Mouse (Mus musculus): ENCODE results near the gene Rfx4. TPM values are rescaled to one million over a fixed set of nuclear protein-coding genes. Genes with fewer than 3 reads are reported as not detected.

Rfx4 gene
- total and polyA plus RNA-seq, 3 experiments = 0.09 TPM; not detected in 2

DNA sequence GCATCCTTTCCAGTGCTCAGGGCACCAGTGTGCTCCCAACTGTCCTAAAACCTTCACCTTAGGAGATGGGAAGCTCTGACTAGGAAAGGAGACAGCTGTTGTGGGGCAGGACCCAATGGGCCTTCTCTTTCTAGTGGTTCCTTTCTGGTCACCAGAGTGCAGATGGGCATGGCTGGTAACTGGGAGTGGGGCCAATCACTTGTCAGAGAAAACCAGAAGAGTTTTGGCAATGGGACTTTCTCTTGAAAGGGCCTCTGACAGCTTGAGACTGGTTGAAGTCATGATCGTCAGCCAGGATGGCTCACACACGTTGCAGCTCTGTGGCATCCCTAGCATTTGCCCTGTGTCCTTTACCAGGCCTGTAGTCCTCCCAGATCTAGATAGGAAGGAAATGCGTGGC lies 152.1 kb downstream of the Rfx4 start:
- DNase-seq = no peak
- WGBS = 79% methylated on average over 3 of the region's 3 CpGs

GRCm38 (mm10) chr10:84908471-84908870 lies 152.6 kb downstream of the Rfx4 start:
- H3K4me1 ChIP-seq (ENCODE audit: control insufficient read depth, insufficient read depth, low read length) = peaks cover 2% of the 10 kb centered on the region; the same call in 1 of the 2 replicates
- no peaks in the 10 kb centered on the region for H3K79me2 ChIP-seq (replicated peaks; ENCODE audit: control insufficient read depth, insufficient read depth, low read length)
- no peak overlapping the region for H3K4me3 ChIP-seq
- no peak overlapping the region for H3K27ac ChIP-seq
- H3K36me3 ChIP-seq (ENCODE audit: control insufficient read depth, insufficient read depth, low read length) = no peaks in the 10 kb centered on the region
- DNase-seq = no peak
- no peaks in the 10 kb centered on the region for H3K27me3 ChIP-seq (ENCODE audit: control insufficient read depth, insufficient read depth, low read length)
- H3K9ac ChIP-seq (ENCODE audit: low read depth, low read length) = no peak overlapping the region
- no peak for TF ChIP-seq POLR2A (IDR thresholded peaks at IDR 0.05; ENCODE audit: insufficient read depth, low read depth, low read length)
- no peak for TF ChIP-seq CTCF (IDR thresholded peaks at IDR 0.05)
- TF ChIP-seq EP300 (IDR thresholded peaks at IDR 0.05; ENCODE audit: insufficient read depth, low read depth, low read length) = no peak
- WGBS = 71% methylated on average over 3 of the region's 3 CpGs
- intact Hi-C loops (cut with DNase I) = no loop called here

More for the DNA sequence above, 152.1 kb downstream of the Rfx4 start:
- Histone ChIP-seq H3K4me3 (no peak overlapping the region), H3K9ac (ENCODE audit: low read depth, low read length) (no peak overlapping the region), H3K4me1 (ENCODE audit: control insufficient read depth, insufficient read depth, low read length) (peaks cover 2% of the 10 kb centered on the region; the same call in 1 of the 2 replicates), H3K27me3 (ENCODE audit: control insufficient read depth, insufficient read depth, low read length) (no peaks in the 10 kb centered on the region), H3K27ac (no peak overlapping the region), H3K79me2 (replicated peaks; ENCODE audit: control insufficient read depth, insufficient read depth, low read length) (no peaks in the 10 kb centered on the region), H3K36me3 (ENCODE audit: control insufficient read depth, insufficient read depth, low read length) (no peaks in the 10 kb centered on the region)
- TF ChIP-seq POLR2A (IDR thresholded peaks at IDR 0.05; ENCODE audit: insufficient read depth, low read depth, low read length) = no peak
- TF ChIP-seq EP300 (IDR thresholded peaks at IDR 0.05; ENCODE audit: insufficient read depth, low read depth, low read length) = no peak
- TF ChIP-seq CTCF (IDR thresholded peaks at IDR 0.05) = no peak
- intact Hi-C loops (cut with DNase I) = no loop called here

- no peaks in the 10 kb centered on the region for H3K4me1 ChIP-seq (ENCODE audit: control insufficient read depth, insufficient read depth, low read length)
- DNase-seq = peak in 1 of 2 experiments; percentile 24
- WGBS = 72% methylated on average over 17 of the region's 17 CpGs
- H3K9ac ChIP-seq (ENCODE audit: low read depth, low read length) = no peak overlapping the region
- H3K27me3 ChIP-seq (ENCODE audit: control insufficient read depth, insufficient read depth, low read length) = no peaks in the 10 kb centered on the region
- no peaks in the 10 kb centered on the region for H3K79me2 ChIP-seq (replicated peaks; ENCODE audit: control insufficient read depth, insufficient read depth, low read length)
- no peaks in the 10 kb centered on the region for H3K36me3 ChIP-seq (ENCODE audit: control insufficient read depth, insufficient read depth, low read length)
- intact Hi-C loops (cut with DNase I) = no loop called here
- H3K4me3 ChIP-seq = no peak overlapping the region
- no peak for TF ChIP-seq EP300 (IDR thresholded peaks at IDR 0.05; ENCODE audit: insufficient read depth, low read depth, low read length)
- no peak overlapping the region for H3K27ac ChIP-seq
Observed at GRCm38 (mm10) chr10:84909021-84909801, 153.3 kb downstream of the Rfx4 start.

DNA sequence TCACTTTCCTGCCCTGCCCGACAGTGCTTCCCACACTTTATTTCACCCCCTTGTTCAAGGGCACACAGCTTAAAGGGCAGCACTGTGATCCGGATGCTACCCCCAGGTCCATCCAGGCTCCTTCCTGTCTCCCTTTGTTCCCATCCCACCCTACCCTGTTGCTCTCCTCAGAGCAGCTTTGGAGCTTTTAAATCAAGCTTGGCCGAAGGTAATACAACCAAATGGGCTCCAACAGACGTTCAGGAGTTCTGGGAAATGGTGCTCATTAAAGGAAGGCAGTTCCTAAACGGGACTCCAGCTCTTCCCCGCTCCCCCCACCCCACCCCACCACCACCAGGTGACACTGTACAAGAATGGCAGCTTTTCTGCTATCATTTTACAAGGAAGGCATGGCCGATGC lies 154.3 kb downstream of the Rfx4 start:
- Histone ChIP-seq H3K27me3 (ENCODE audit: control insufficient read depth, insufficient read depth, low read length) (no peaks in the 10 kb centered on the region), H3K27ac (no peak overlapping the region), H3K4me3 (no peak overlapping the region), H3K36me3 (ENCODE audit: control insufficient read depth, insufficient read depth, low read length) (no peaks in the 10 kb centered on the region), H3K4me1 (ENCODE audit: control insufficient read depth, insufficient read depth, low read length) (no peaks in the 10 kb centered on the region), H3K79me2 (replicated peaks; ENCODE audit: control insufficient read depth, insufficient read depth, low read length) (no peaks in the 10 kb centered on the region), H3K9ac (ENCODE audit: low read depth, low read length) (no peak overlapping the region)
- no peak for TF ChIP-seq POLR2A (IDR thresholded peaks at IDR 0.05; ENCODE audit: insufficient read depth, low read depth, low read length)
- TF ChIP-seq CTCF (IDR thresholded peaks at IDR 0.05) = no peak
- TF ChIP-seq EP300 (IDR thresholded peaks at IDR 0.05; ENCODE audit: insufficient read depth, low read depth, low read length) = no peak
- 65% methylated on average over 7 of the region's 7 CpGs for WGBS
- DNase-seq = no peak
- intact Hi-C loops (cut with DNase I) = loop anchor here (10.0 kb wide), 1 partner anchor 135 kb away; no protein-coding TSS in a partner anchor

DNA sequence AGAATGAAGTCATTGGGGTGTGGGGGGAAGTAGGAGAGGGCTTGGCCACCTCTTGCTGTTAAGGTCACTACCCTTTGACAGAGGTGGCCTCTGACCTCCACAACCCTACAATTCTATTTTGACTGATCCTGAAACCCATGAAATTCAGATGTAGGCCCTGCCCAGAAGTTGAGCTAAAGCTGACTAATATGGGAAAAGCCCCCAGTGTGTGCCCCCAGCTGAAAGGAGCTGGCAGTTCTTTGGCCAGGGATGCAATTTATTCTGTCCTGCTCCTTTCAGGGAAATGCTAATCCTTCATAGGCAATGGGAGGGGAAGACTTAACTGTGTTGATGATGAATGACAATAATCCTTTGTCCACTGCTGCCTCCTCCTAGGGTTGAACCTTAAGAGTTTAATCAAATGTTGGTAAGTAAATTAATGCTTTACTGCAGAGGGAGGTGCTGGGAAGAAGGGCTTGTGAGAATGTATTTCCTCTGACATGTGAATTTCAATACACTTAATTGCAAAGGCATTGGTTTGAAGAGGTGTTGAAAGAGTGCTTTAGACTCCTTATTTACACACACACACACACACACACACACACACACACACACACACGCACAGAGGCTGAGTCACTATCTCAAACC lies 155.0 kb downstream of the Rfx4 start:
- Histone ChIP-seq H3K4me1 (ENCODE audit: control insufficient read depth, insufficient read depth, low read length) (no peaks in the 10 kb centered on the region), H3K79me2 (replicated peaks; ENCODE audit: control insufficient read depth, insufficient read depth, low read length) (no peaks in the 10 kb centered on the region), H3K9ac (ENCODE audit: low read depth, low read length) (no peak overlapping the region), H3K27me3 (ENCODE audit: control insufficient read depth, insufficient read depth, low read length) (no peaks in the 10 kb centered on the region), H3K4me3 (no peak overlapping the region), H3K36me3 (ENCODE audit: control insufficient read depth, insufficient read depth, low read length) (no peaks in the 10 kb centered on the region), H3K27ac (no peak overlapping the region)
- no peak for DNase-seq
- 83% methylated on average over 1 of the region's 1 CpGs for WGBS
- TF ChIP-seq EP300 (IDR thresholded peaks at IDR 0.05; ENCODE audit: insufficient read depth, low read depth, low read length) (no peak), CTCF (IDR thresholded peaks at IDR 0.05) (no peak), POLR2A (IDR thresholded peaks at IDR 0.05; ENCODE audit: insufficient read depth, low read depth, low read length) (no peak)
- intact Hi-C loops (cut with DNase I) = loop anchor here (10.0 kb wide), 1 partner anchor 134 kb away; no protein-coding TSS in a partner anchor

DNA sequence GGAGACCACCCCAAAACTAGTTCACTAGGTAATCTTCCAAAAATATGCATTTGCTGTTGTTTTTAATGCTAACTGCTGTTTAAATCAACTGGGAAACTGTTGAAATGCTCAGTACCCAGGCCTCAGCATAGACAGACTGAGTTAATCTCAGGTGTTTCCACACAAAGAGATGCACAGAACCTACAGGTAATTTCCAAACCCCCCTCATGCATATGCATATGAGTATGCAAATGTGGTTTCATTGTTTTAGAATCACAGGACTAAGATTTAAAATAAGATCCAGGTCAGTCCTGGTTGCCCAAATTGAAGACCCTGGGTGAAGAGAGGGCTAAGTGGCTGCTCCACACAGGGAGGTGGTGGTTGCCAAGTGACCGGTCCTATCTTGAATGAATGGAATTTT lies 157.3 kb downstream of the Rfx4 start:
- Histone ChIP-seq H3K4me3 (no peak overlapping the region), H3K27ac (no peak overlapping the region), H3K4me1 (ENCODE audit: control insufficient read depth, insufficient read depth, low read length) (peaks cover 1% of the 10 kb centered on the region; the same call in 1 of the 2 replicates), H3K36me3 (ENCODE audit: control insufficient read depth, insufficient read depth, low read length) (peaks cover under 1% of the 10 kb centered on the region; the same call in 1 of the 2 replicates), H3K27me3 (ENCODE audit: control insufficient read depth, insufficient read depth, low read length) (no peaks in the 10 kb centered on the region), H3K79me2 (replicated peaks; ENCODE audit: control insufficient read depth, insufficient read depth, low read length) (peaks cover 1% of the 10 kb centered on the region; the same call in 1 of the 2 replicates), H3K9ac (ENCODE audit: low read depth, low read length) (no peak overlapping the region)
- TF ChIP-seq EP300 (IDR thresholded peaks at IDR 0.05; ENCODE audit: insufficient read depth, low read depth, low read length) (no peak), POLR2A (IDR thresholded peaks at IDR 0.05; ENCODE audit: insufficient read depth, low read depth, low read length) (no peak), CTCF (IDR thresholded peaks at IDR 0.05) (no peak)
- no peak for DNase-seq
- WGBS = 57% methylated on average over 1 of the region's 1 CpGs
- intact Hi-C loops (cut with DNase I) = loop anchor here (10.0 kb wide), 1 partner anchor 132 kb away; no protein-coding TSS in a partner anchor

All from heart, adult 2 months (tissue).